8 mouse cellular contexts compared by ENCODE assay signal in genomic region chr17:57031661-57032420, GRCm38 (mm10). TPM values are rescaled to one million over a fixed set of nuclear protein-coding genes. Genes with fewer than 3 reads are reported as not detected.
A peak's percentile ranks its signal among the peaks of the same experiment; 100 is the strongest.
DNase-seq lines count a peak whose midpoint lies in the region; TF ChIP-seq lines count a peak whose summit lies in the region.

No protein-coding gene starts in this region.

- H3K27ac ChIP-seq in cortical plate, adult 2 months (ENCODE audit: insufficient read depth, low read length), result peak overlapping the region; percentile 46

- H3K27me3 ChIP-seq in megakaryocyte, embryonic 14.5 days (replicated peaks), result no peaks in the 10 kb centered on the region

- peaks cover 23% of the 10 kb centered on the region for H3K36me3 ChIP-seq in megakaryocyte, embryonic 14.5 days (replicated peaks; ENCODE audit: low read length)

- TF ChIP-seq CTCF in cortical plate, adult 2 months (IDR thresholded peaks at IDR 0.05; ENCODE audit: extremely low read depth, insufficient read depth, low read length), result no peak

- peak overlapping the region; percentile 4; the same call in 1 of the 2 replicates for H3K4me3 ChIP-seq in cortical plate, adult 2 months (ENCODE audit: insufficient read depth, low read length)
- H3K4me3 ChIP-seq in megakaryocyte, embryonic 14.5 days (replicated peaks), result peak overlapping the region; percentile 94

- TF ChIP-seq POLR2A in cortical plate, adult 2 months (IDR thresholded peaks at IDR 0.05; ENCODE audit: extremely low read depth, insufficient read depth, low read length), result peak; percentile 94

- peaks cover 4% of the 10 kb centered on the region for H3K4me1 ChIP-seq in cortical plate, adult 2 months (ENCODE audit: control insufficient read depth, insufficient read depth, low read length)
- peaks cover 42% of the 10 kb centered on the region for H3K4me1 ChIP-seq in megakaryocyte, embryonic 14.5 days

- DNase-seq in adipocyte (ENCODE audit: low spot score), result peak; percentile 100
- DNase-seq in gastrocnemius, adult 8-10 months (ENCODE audit: low spot score in 2 of 2), result peak; percentile 100
- peak; percentile 99 for DNase-seq in hindlimb bud, embryonic 11.5 days (ENCODE audit: extremely low spot score, low read depth, low spot score)
- peak; percentile 96 to 100 for DNase-seq in left cerebral cortex, adult 8-10 months (ENCODE audit: low spot score in 2 of 2)
- DNase-seq in right cerebral cortex, postnatal 10 days (ENCODE audit: low spot score in 2 of 2), result peak; percentile 100
- peak; percentile 99 for DNase-seq in urinary bladder, postnatal 4 days (ENCODE audit: low spot score in 2 of 2)

- H3K9me3 ChIP-seq in megakaryocyte, embryonic 14.5 days, result no peaks in the 10 kb centered on the region

RNA-seq across cellular contexts. Expression of gene Khsrp, which starts 0.5 kb away (rescaled TPM):
- polyA plus RNA-seq in cortical plate, adult 2 months (2012; rRNA removed), result 58.4 and 63.4 TPM in 2 replicates
- 10 to 100 TPM; 23.3 to 29.9 (median 27.2) TPM for total RNA-seq in gastrocnemius, adult 8-10 months (2022)
- total RNA-seq in left cerebral cortex, adult 8-10 months (2022), result 100 to 1,000 TPM; 101 to 104 (median 102) TPM
- 202 and 511 TPM in 2 replicates for polyA plus RNA-seq in megakaryocyte, embryonic 14.5 days (2012; ENCODE audit: insufficient read depth, low replicate concordance)

RNA-seq across cellular contexts. Expression of gene Slc25a41, which starts 9.6 kb away (rescaled TPM):
- 0.19 and 0.25 TPM in 2 replicates for polyA plus RNA-seq in cortical plate, adult 2 months (2012; rRNA removed)
- not detected for total RNA-seq in gastrocnemius, adult 8-10 months (2022)
- total RNA-seq in left cerebral cortex, adult 8-10 months (2022), result under 1 TPM in 1 of 4 experiments, not detected in 3; 0.30 TPM
- polyA plus RNA-seq in megakaryocyte, embryonic 14.5 days (2012; ENCODE audit: insufficient read depth, low replicate concordance), result not detected in 2 replicates

RNA-seq across cellular contexts. Expression of gene Gm17949, which starts 20.6 kb away (rescaled TPM):
- polyA plus RNA-seq in cortical plate, adult 2 months (2012; rRNA removed), result 0.13 TPM in 1 of 2 replicates, not detected in the other
- under 1 TPM in 1 of 4 experiments, not detected in 3; 0.27 TPM for total RNA-seq in gastrocnemius, adult 8-10 months (2022)
- under 1 TPM in 3 of 4 experiments, not detected in 1; 0.48 to 0.65 (median 0.53) TPM for total RNA-seq in left cerebral cortex, adult 8-10 months (2022)
- 0.08 TPM in 1 of 2 replicates, not detected in the other for polyA plus RNA-seq in megakaryocyte, embryonic 14.5 days (2012; ENCODE audit: insufficient read depth, low replicate concordance)

RNA-seq across cellular contexts. Expression of gene Gtf2f1, which starts 20.8 kb away (rescaled TPM):
- 73.3 and 80.0 TPM in 2 replicates for polyA plus RNA-seq in cortical plate, adult 2 months (2012; rRNA removed)
- total RNA-seq in gastrocnemius, adult 8-10 months (2022), result 10 to 100 TPM; 13.3 to 17.5 (median 15.5) TPM
- 10 to 100 TPM; 65.0 to 65.5 (median 65.2) TPM for total RNA-seq in left cerebral cortex, adult 8-10 months (2022)
- polyA plus RNA-seq in megakaryocyte, embryonic 14.5 days (2012; ENCODE audit: insufficient read depth, low replicate concordance), result 61.0 and 154 TPM in 2 replicates

RNA-seq across cellular contexts. Expression of gene Crb3, which starts 27.1 kb away (rescaled TPM):
- 0.93 and 1.6 TPM in 2 replicates for polyA plus RNA-seq in cortical plate, adult 2 months (2012; rRNA removed)
- under 1 TPM in 1 of 4 experiments, not detected in 3; 0.34 TPM for total RNA-seq in gastrocnemius, adult 8-10 months (2022)
- 1 to 10 TPM in 3 of 4 experiments, under 1 TPM in 1; 0.51 to 2.6 (median 1.7) TPM for total RNA-seq in left cerebral cortex, adult 8-10 months (2022)
- polyA plus RNA-seq in megakaryocyte, embryonic 14.5 days (2012; ENCODE audit: insufficient read depth, low replicate concordance), result 0.11 TPM in 1 of 2 replicates, not detected in the other

Comparison
In these comparisons a context has a peak if more than half of its experiments do, and no peak if none do; other contexts are left out.
1. Peak in every context shown above with its lines: DNase-seq, H3K4me3 ChIP-seq and H3K27ac ChIP-seq.